Mouse (Mus musculus): ENCODE data around the gene Foxi3. TPM values are rescaled to one million over a fixed set of nuclear protein-coding genes. Genes with fewer than 3 reads are reported as not detected.

Gene Foxi3
- polyA plus RNA-seq, 1 experiment from 2014 or later, result not detected

- H3K4me2 ChIP-seq, result peak overlapping the region; percentile 83
- no peak overlapping the region for H3K9ac ChIP-seq
- no peak for ATAC-seq (ENCODE audit: extremely low read depth, insufficient number of reproducible peaks, low FRiP score, low TSS enrichment)
- peaks cover 14% of the 10 kb centered on the region for H3K4me1 ChIP-seq
- no peak overlapping the region for H3K27ac ChIP-seq (replicated peaks)
- H3K9me3 ChIP-seq, result no peaks in the 10 kb centered on the region
- peak overlapping the region; percentile 55 for H3K4me3 ChIP-seq
- H3K36me3 ChIP-seq, result no peaks in the 10 kb centered on the region
- 2% methylated on average over 12 of the region's 12 CpGs for WGBS
- H3K27me3 ChIP-seq (replicated peaks), result peaks cover 93% of the 10 kb centered on the region
These were observed 490 bp upstream of the Foxi3 start for GRCm38 (mm10) chr6:70955841-70956240.

- Histone ChIP-seq H3K4me1 (peaks cover 14% of the 10 kb centered on the region), H3K27ac (replicated peaks) (no peak overlapping the region), H3K36me3 (no peaks in the 10 kb centered on the region), H3K4me3 (peak overlapping the region; percentile 55), H3K9ac (peak overlapping the region; percentile 52; the same call in 1 of the 2 replicates), H3K4me2 (peak overlapping the region; percentile 83), H3K27me3 (replicated peaks) (peaks cover 95% of the 10 kb centered on the region), H3K9me3 (no peaks in the 10 kb centered on the region)
- no peak for ATAC-seq (ENCODE audit: extremely low read depth, insufficient number of reproducible peaks, low FRiP score, low TSS enrichment)
- WGBS, result 1% methylated on average over 34 of the region's 34 CpGs
These were observed 605 bp downstream of the Foxi3 start for GRCm38 (mm10) chr6:70956936-70957335.

GRCm38 (mm10) chr6:70957341-70957940, 1.1 kb downstream of the Foxi3 start:
- 14% methylated on average over 7 of the region's 7 CpGs for WGBS

DNA sequence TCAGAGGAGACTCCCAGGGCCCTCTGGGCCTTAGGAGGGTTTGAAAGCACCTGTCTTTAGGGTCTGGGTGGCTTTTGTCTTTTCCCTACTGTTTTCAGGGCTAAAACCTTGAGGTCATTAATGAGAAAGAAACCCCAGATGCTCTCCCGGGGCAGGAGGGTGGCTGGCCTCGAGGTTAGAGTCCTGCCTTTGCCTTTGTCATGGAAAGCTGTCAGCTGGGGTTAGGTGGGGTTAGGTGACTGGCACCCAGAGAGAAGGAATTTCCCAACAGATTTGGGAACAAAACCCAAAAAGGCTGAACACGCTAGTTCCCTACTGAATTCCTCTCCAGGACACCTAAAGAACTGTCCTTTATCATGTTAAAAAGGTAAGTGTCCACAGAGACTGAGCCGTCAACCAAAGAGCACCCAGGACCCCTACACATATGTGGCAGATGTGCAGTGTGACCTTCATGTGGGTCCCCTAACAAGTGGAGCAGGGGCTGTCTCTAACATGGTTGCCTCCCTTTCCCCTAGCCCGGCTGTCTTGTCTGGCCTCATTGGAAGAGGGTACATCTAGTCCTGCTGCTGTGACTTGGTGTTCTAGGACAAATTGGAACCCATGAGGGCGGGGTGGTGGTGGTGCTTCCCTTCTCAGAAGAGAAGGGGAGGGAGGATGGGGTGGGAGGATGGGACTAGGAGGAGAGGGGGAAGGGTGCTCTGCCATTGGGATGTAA, 7.9 kb downstream of the Foxi3 start:
- H3K27ac ChIP-seq (replicated peaks), result no peak overlapping the region
- no peaks in the 10 kb centered on the region for H3K9me3 ChIP-seq
- H3K27me3 ChIP-seq (replicated peaks), result peaks cover 78% of the 10 kb centered on the region
- peaks cover 16% of the 10 kb centered on the region for H3K4me1 ChIP-seq
- no peak overlapping the region for H3K4me2 ChIP-seq
- H3K9ac ChIP-seq, result no peak overlapping the region
- H3K36me3 ChIP-seq, result no peaks in the 10 kb centered on the region
- H3K4me3 ChIP-seq, result no peak overlapping the region
- WGBS, result 34% methylated on average over 6 of the region's 6 CpGs
- no peak for ATAC-seq (ENCODE audit: extremely low read depth, insufficient number of reproducible peaks, low FRiP score, low TSS enrichment)

More at GRCm38 (mm10) chr6:70957341-70957940, 1.1 kb downstream of the Foxi3 start:
- no peak for ATAC-seq (ENCODE audit: extremely low read depth, insufficient number of reproducible peaks, low FRiP score, low TSS enrichment)
- Histone ChIP-seq H3K36me3 (no peaks in the 10 kb centered on the region), H3K4me1 (peaks cover 14% of the 10 kb centered on the region), H3K4me3 (peak overlapping the region; percentile 55), H3K9me3 (no peaks in the 10 kb centered on the region), H3K27ac (replicated peaks) (no peak overlapping the region), H3K27me3 (replicated peaks) (peaks cover 94% of the 10 kb centered on the region), H3K9ac (no peak overlapping the region), H3K4me2 (peak overlapping the region; percentile 83)

- Histone ChIP-seq H3K27ac (replicated peaks) (no peak overlapping the region), H3K4me1 (peaks cover 16% of the 10 kb centered on the region), H3K9ac (no peak overlapping the region), H3K4me3 (no peak overlapping the region), H3K27me3 (replicated peaks) (peaks cover 64% of the 10 kb centered on the region), H3K9me3 (no peaks in the 10 kb centered on the region), H3K4me2 (no peak overlapping the region), H3K36me3 (no peaks in the 10 kb centered on the region)
- no peak for ATAC-seq (ENCODE audit: extremely low read depth, insufficient number of reproducible peaks, low FRiP score, low TSS enrichment)
- 35% methylated on average over 7 of the region's 7 CpGs for WGBS
These were observed 9.4 kb downstream of the Foxi3 start for GRCm38 (mm10) chr6:70965694-70966093.

GRCm38 (mm10) chr6:70967422-70967821, 11.1 kb downstream of the Foxi3 start:
- H3K4me3 ChIP-seq, result peak overlapping the region; percentile 22; the same call in 1 of the 2 replicates
- no peak for ATAC-seq (ENCODE audit: extremely low read depth, insufficient number of reproducible peaks, low FRiP score, low TSS enrichment)
- 2% methylated on average over 8 of the region's 8 CpGs for WGBS

GRCm38 (mm10) chr6:70968291-70968690, 12.0 kb downstream of the Foxi3 start:
- Histone ChIP-seq H3K4me3 (no peak overlapping the region), H3K4me1 (peaks cover 22% of the 10 kb centered on the region), H3K4me2 (no peak overlapping the region), H3K27ac (replicated peaks) (peak overlapping the region; percentile 33; the same call in 1 of the 2 replicates), H3K9me3 (no peaks in the 10 kb centered on the region), H3K36me3 (no peaks in the 10 kb centered on the region), H3K9ac (no peak overlapping the region), H3K27me3 (replicated peaks) (peaks cover 42% of the 10 kb centered on the region)
- no peak for ATAC-seq (ENCODE audit: extremely low read depth, insufficient number of reproducible peaks, low FRiP score, low TSS enrichment)
- 55% methylated on average over 4 of the region's 4 CpGs for WGBS

More at GRCm38 (mm10) chr6:70967422-70967821, 11.1 kb downstream of the Foxi3 start:
- no peak overlapping the region for H3K9ac ChIP-seq
- H3K27me3 ChIP-seq (replicated peaks), result peaks cover 50% of the 10 kb centered on the region
- H3K36me3 ChIP-seq, result no peaks in the 10 kb centered on the region
- H3K27ac ChIP-seq (replicated peaks), result no peak overlapping the region
- H3K4me1 ChIP-seq, result peaks cover 16% of the 10 kb centered on the region
- H3K4me2 ChIP-seq, result peak overlapping the region; percentile 60
- no peaks in the 10 kb centered on the region for H3K9me3 ChIP-seq

DNA sequence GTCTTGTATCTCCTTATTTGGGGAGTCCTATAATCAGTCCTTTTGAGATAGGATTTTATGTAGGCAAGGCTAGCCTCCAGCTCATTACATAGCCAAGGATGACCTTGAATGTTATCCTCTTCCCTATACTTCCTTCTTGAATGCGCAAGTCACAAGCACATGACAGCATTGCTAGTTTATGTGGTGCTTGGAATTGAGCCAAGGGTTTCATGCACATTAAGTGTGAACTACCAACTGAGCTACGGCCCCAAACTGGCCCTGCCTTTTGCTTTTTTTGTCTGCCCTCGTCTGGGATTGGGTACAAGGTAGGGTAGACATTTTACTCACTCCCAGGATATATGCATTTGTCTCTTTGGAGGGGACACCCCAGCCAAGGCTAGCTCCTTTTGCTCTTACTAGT, 16.7 kb downstream of the Foxi3 start:
- Histone ChIP-seq H3K27me3 (replicated peaks) (no peaks in the 10 kb centered on the region), H3K4me3 (no peak overlapping the region), H3K9me3 (no peaks in the 10 kb centered on the region), H3K36me3 (no peaks in the 10 kb centered on the region), H3K4me1 (peaks cover 20% of the 10 kb centered on the region), H3K27ac (replicated peaks) (no peak overlapping the region), H3K4me2 (no peak overlapping the region), H3K9ac (no peak overlapping the region)
- no peak for ATAC-seq (ENCODE audit: extremely low read depth, insufficient number of reproducible peaks, low FRiP score, low TSS enrichment)
- WGBS, result 36% methylated on average over 3 of the region's 3 CpGs

DNA sequence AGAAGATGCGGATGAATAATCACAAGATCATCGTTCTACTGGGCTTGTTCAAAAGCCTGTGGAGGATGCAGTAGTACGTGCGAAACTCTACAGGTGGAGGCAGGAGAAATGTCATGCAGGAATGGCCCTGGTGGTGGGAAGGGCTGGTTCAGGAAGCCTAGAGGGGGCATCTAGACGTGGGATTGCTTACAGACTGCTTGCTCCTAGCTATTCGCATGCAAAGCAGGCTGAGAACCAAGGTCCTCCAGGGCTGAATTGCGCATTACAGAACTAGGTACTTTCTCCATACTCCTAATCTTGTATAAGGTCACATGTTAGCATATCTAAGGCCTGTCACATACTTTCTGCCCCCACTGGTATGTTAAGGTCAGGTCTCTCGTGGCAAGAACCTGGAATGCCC, 24.7 kb downstream of the Foxi3 start:
- H3K4me3 ChIP-seq, result no peak overlapping the region
- no peak for ATAC-seq (ENCODE audit: extremely low read depth, insufficient number of reproducible peaks, low FRiP score, low TSS enrichment)
- H3K36me3 ChIP-seq, result no peaks in the 10 kb centered on the region
- H3K27ac ChIP-seq (replicated peaks), result no peak overlapping the region
- WGBS, result 65% methylated on average over 8 of the region's 8 CpGs
- no peaks in the 10 kb centered on the region for H3K27me3 ChIP-seq (replicated peaks)
- no peaks in the 10 kb centered on the region for H3K9me3 ChIP-seq
- no peak overlapping the region for H3K4me2 ChIP-seq
- H3K4me1 ChIP-seq, result no peaks in the 10 kb centered on the region
- no peak overlapping the region for H3K9ac ChIP-seq

DNA sequence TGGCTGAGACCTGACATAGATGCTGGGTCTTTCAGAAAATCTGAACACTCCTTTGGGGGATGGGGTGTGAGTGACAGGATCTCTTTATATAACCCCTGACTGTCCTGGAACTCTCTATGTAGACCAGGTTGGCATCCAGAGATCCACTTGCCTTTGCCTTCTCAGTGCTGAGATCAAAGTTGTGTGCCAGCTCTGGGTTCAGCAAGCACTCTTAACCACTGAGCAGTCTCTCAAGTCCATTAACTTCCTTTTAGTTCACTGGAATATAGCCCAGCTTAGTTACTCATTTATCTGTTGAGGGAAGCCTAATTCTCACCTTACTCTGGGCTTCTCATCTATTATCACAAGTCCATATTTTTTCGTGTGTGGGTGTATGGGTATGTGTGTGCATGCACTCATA, 26.1 kb downstream of the Foxi3 start:
- Histone ChIP-seq H3K9me3 (no peaks in the 10 kb centered on the region), H3K36me3 (no peaks in the 10 kb centered on the region), H3K4me2 (no peak overlapping the region), H3K9ac (no peak overlapping the region), H3K4me3 (no peak overlapping the region), H3K27ac (replicated peaks) (no peak overlapping the region), H3K4me1 (no peaks in the 10 kb centered on the region), H3K27me3 (replicated peaks) (no peaks in the 10 kb centered on the region)
- ATAC-seq (ENCODE audit: extremely low read depth, insufficient number of reproducible peaks, low FRiP score, low TSS enrichment), result no peak
- WGBS, result 58% methylated on average over 1 of the region's 1 CpGs

DNA sequence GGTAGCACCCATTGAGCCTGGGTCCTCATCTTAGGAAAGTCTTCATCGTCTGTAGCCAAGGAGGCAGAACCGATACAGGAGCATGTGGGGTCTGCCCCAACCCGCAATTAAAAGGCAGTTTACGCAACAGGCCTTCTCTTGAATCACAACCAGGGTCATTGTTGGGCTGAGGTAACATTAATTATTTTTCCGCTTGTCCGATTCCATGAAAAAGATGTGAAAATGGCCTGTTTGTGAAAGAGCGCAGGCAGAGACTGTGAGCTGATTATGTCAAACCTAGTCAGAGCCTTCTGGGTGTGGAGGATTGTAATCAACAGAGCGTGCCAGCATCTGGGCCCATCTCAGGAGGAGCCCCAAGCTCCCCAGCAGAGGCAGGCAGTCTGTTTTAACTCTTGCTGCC, 30.4 kb downstream of the Foxi3 start:
- WGBS, result 69% methylated on average over 8 of the region's 8 CpGs
- Histone ChIP-seq H3K27ac (replicated peaks) (no peak overlapping the region), H3K4me1 (no peaks in the 10 kb centered on the region), H3K36me3 (no peaks in the 10 kb centered on the region), H3K27me3 (replicated peaks) (no peaks in the 10 kb centered on the region), H3K9me3 (no peaks in the 10 kb centered on the region), H3K4me3 (no peak overlapping the region), H3K4me2 (no peak overlapping the region), H3K9ac (no peak overlapping the region)
- ATAC-seq (ENCODE audit: extremely low read depth, insufficient number of reproducible peaks, low FRiP score, low TSS enrichment), result no peak

All from heart, embryonic 13.5 days (tissue).